Mouse (Mus musculus) midbrain, embryonic 10.5 days (tissue): ENCODE measurements around the gene Hist1h3g. TPM values are rescaled to one million over a fixed set of nuclear protein-coding genes. Genes with fewer than 3 reads are reported as not detected.
"Not testable (repeated sequence)": the region's sequence is repeated elsewhere in the genome, so short reads cannot be mapped to it uniquely, and the experiment has no call there.

ENCODE experiments used
- DNase-seq: peaks from one replicate; pipeline ENCODE4 v3.0.0-alpha.2; 2017; ENCODE audit warnings: low spot score
- H3K27ac ChIP-seq: fragments of 300-500 bp; sonication (generic); replicated peaks from 2 replicates; pipeline ENCODE4 v1.5.1; 2016; ENCODE audit warnings: mild to moderate bottlenecking
- H3K27me3 ChIP-seq: fragments of 300-500 bp; sonication (generic); 2 replicates; pipeline ENCODE4 v1.6.1; 2016; ENCODE audit warnings: low read depth, mild to moderate bottlenecking; ENCODE audit not compliant: poor library complexity, severe bottlenecking
- H3K36me3 ChIP-seq: fragments of 300-500 bp; sonication (generic); 2 replicates; pipeline ENCODE4 v1.6.1; 2016; ENCODE audit warnings: mild to moderate bottlenecking, moderate library complexity
- H3K4me1 ChIP-seq: fragments of 300-500 bp; sonication (generic); 2 replicates; pipeline ENCODE4 v1.6.1; 2016
- H3K4me3 ChIP-seq: fragments of 300-500 bp; sonication (generic); 2 replicates; pipeline ENCODE4 v1.5.1; 2016; ENCODE audit warnings: mild to moderate bottlenecking, moderate library complexity
- H3K9me3 ChIP-seq: fragments of 300-500 bp; sonication (generic); replicated peaks from 2 replicates; pipeline ENCODE4 v1.6.1; 2016; ENCODE audit warnings: mild to moderate bottlenecking
- WGBS: fragments of 180-500 bp; shearing (Covaris S2); methylation state at CpG from one replicate; pipeline ENCODE4 v1.1.7; 2016; 5-methylcytosine and 5-hydroxymethylcytosine counted together
- polyA plus RNA-seq: library from polyadenylated mRNA; unstranded; fragments of >200 nt; fragmentation: Nextera tagmentation; extraction: Ambion mirVana; gene quantifications from 2 replicates; pipeline ENCODE4 v1.2.1, GENCODE M21; 2016

The Hist1h3g gene
- polyA plus RNA-seq, 1 experiment from 2014 or later = 5.5 TPM

- Histone ChIP-seq H3K4me3 (peak within 1 kb of the TSS; percentile 65), H3K27me3 (no peaks in the 10 kb centered on the region), H3K27ac (peak within 1 kb of the TSS; percentile 97), H3K4me1 (peaks cover 45% of the 10 kb centered on the region), H3K36me3 (no peaks in the 10 kb centered on the region), H3K9me3 (no peaks in the 10 kb centered on the region)
- under 1% methylated on average over 64 of the region's 70 CpGs for WGBS
- DNase-seq = peak; percentile 96
Measured at GRCm38 (mm10) chr13:23530901-23531875, 4.0 kb upstream of the Hist1h3g start, which contains the start of gene Hist1h4h. Hist1h4h (plus strand) TSS chr13:23531050.

GRCm38 (mm10) chr13:23532262-23533075, 2.8 kb upstream of the Hist1h3g start:
- Histone ChIP-seq H3K27me3 (no peaks in the 10 kb centered on the region), H3K4me1 (peaks cover 50% of the 10 kb centered on the region), H3K36me3 (no peaks in the 10 kb centered on the region), H3K27ac (peak overlapping the region; percentile 97), H3K9me3 (no peaks in the 10 kb centered on the region), H3K4me3 (peak overlapping the region; percentile 65)
- no peak for DNase-seq
- WGBS = 28% methylated on average over 9 of the region's 9 CpGs

- WGBS = under 1% methylated on average over 31 of the region's 53 CpGs
- DNase-seq = peak; percentile 84
- not testable (repeated sequence) for H3K27me3 ChIP-seq, H3K9me3 ChIP-seq, H3K36me3 ChIP-seq
- peak within 1 kb of the TSS; percentile 97 for H3K27ac ChIP-seq
- H3K4me3 ChIP-seq = peak within 1 kb of the TSS; percentile 65
- H3K4me1 ChIP-seq = peaks cover 54% of the 10 kb centered on the region
Measured at GRCm38 (mm10) chr13:23533560-23534367, 1.5 kb upstream of the Hist1h3g start, which contains the start of gene Hist1h2af. Hist1h2af (plus strand) TSS chr13:23533906.

- Histone ChIP-seq H3K27ac (peak overlapping the region; percentile 97), H3K27me3 (no peaks in the 10 kb centered on the region), H3K4me1 (peaks cover 47% of the 10 kb centered on the region), H3K36me3 (no peaks in the 10 kb centered on the region), H3K4me3 (peak overlapping the region; percentile 65), H3K9me3 (no peaks in the 10 kb centered on the region)
- WGBS = 2% methylated on average over 15 of the region's 15 CpGs
- DNase-seq = no peak
Measured at GRCm38 (mm10) chr13:23534368-23535131, 672 bp upstream of the Hist1h3g start.

GRCm38 (mm10) chr13:23536076-23536822, 1.0 kb downstream of the Hist1h3g start:
- no peak for DNase-seq
- Histone ChIP-seq H3K4me3 (peak overlapping the region; percentile 65), H3K4me1 (peaks cover 44% of the 10 kb centered on the region), H3K27ac (peak overlapping the region; percentile 97), H3K27me3 (no peaks in the 10 kb centered on the region), H3K36me3 (no peaks in the 10 kb centered on the region), H3K9me3 (no peaks in the 10 kb centered on the region)
- WGBS = 23% methylated on average over 7 of the region's 7 CpGs

GRCm38 (mm10) chr13:23537006-23537710, 1.9 kb downstream of the Hist1h3g start:
- no peaks in the 10 kb centered on the region for H3K27me3 ChIP-seq
- 82% methylated on average over 3 of the region's 3 CpGs for WGBS
- peak overlapping the region; percentile 97 for H3K27ac ChIP-seq
- no peaks in the 10 kb centered on the region for H3K9me3 ChIP-seq
- peaks cover 47% of the 10 kb centered on the region for H3K4me1 ChIP-seq
- no peaks in the 10 kb centered on the region for H3K36me3 ChIP-seq
- peak overlapping the region; percentile 65 for H3K4me3 ChIP-seq
- no peak for DNase-seq

GRCm38 (mm10) chr13:23538249-23538648, 3.0 kb downstream of the Hist1h3g start:
- Histone ChIP-seq H3K4me1 (peaks cover 42% of the 10 kb centered on the region), H3K27ac (peak overlapping the region; percentile 61), H3K9me3 (no peaks in the 10 kb centered on the region), H3K4me3 (0 out of 2 replicates have a peak overlapping the region, but pooled peaks have one; percentile 7), H3K27me3 (no peaks in the 10 kb centered on the region), H3K36me3 (no peaks in the 10 kb centered on the region)
- DNase-seq = no peak
- 84% methylated on average over 5 of the region's 5 CpGs for WGBS

GRCm38 (mm10) chr13:23539821-23540220, 4.6 kb downstream of the Hist1h3g start:
- H3K4me3 ChIP-seq, H3K27ac ChIP-seq, H3K36me3 ChIP-seq, H3K9me3 ChIP-seq, H3K27me3 ChIP-seq, DNase-seq: not testable (repeated sequence)
- peaks cover 34% of the 10 kb centered on the region for H3K4me1 ChIP-seq
- WGBS = 72% methylated on average over 1 of the region's 1 CpGs

GRCm38 (mm10) chr13:23541497-23541896, 6.3 kb downstream of the Hist1h3g start:
- H3K27ac ChIP-seq = peak overlapping the region; percentile 95
- H3K4me3 ChIP-seq = peak overlapping the region; percentile 60; the same call in 1 of the 2 replicates
- no peaks in the 10 kb centered on the region for H3K36me3 ChIP-seq
- 83% methylated on average over 3 of the region's 3 CpGs for WGBS
- no peak for DNase-seq
- H3K9me3 ChIP-seq = no peaks in the 10 kb centered on the region
- H3K27me3 ChIP-seq = no peaks in the 10 kb centered on the region
- peaks cover 32% of the 10 kb centered on the region for H3K4me1 ChIP-seq

GRCm38 (mm10) chr13:23542225-23542980, 7.2 kb downstream of the Hist1h3g start:
- peak overlapping the region; percentile 95 for H3K27ac ChIP-seq
- 3% methylated on average over 3 of the region's 3 CpGs for WGBS

More at GRCm38 (mm10) chr13:23542225-23542980, 7.2 kb downstream of the Hist1h3g start:
- not testable (repeated sequence) for H3K27me3 ChIP-seq, H3K9me3 ChIP-seq, DNase-seq, H3K36me3 ChIP-seq
- Histone ChIP-seq H3K4me3 (peak overlapping the region; percentile 60), H3K4me1 (peaks cover 23% of the 10 kb centered on the region)
